Mouse (Mus musculus) kidney, postnatal 0 days (tissue): ENCODE measurements around the gene Tmem170b. TPM values are rescaled to one million over a fixed set of nuclear protein-coding genes. Genes with fewer than 3 reads are reported as not detected.
A peak's percentile ranks its signal among the peaks of the same experiment; 100 is the strongest.

Experiments
- ATAC-seq: fragments of 200-750 bp; cut with Nextera tagmentation; replicated peaks from 2 replicates; pipeline ENCODE4 v1.8.0; 2017; ENCODE audit warnings: low read depth, moderate number of reproducible peaks, moderate TSS enrichment, moderate library complexity; ENCODE audit not compliant: low FRiP score
- DNase-seq: peaks from one replicate; pipeline ENCODE4 v3.0.0-alpha.2; 2016; ENCODE audit warnings: low spot score
- H3K27ac ChIP-seq: fragments of 300-500 bp; sonication (generic); 2 replicates; pipeline ENCODE4 v1.5.1; 2014; ENCODE audit warnings: mild to moderate bottlenecking
- H3K27me3 ChIP-seq: fragments of 300-500 bp; sonication (generic); 2 replicates; pipeline ENCODE4 v1.6.1; 2014; ENCODE audit warnings: low read length, mixed read lengths; ENCODE audit not compliant: insufficient read depth
- H3K36me3 ChIP-seq: fragments of 300-500 bp; sonication (generic); 2 replicates; pipeline ENCODE4 v1.6.1; 2014; ENCODE audit warnings: low read length, mixed read lengths; ENCODE audit not compliant: insufficient read depth
- H3K4me1 ChIP-seq: fragments of 300-500 bp; sonication (generic); replicated peaks from 2 replicates; pipeline ENCODE4 v1.6.1; 2014; ENCODE audit warnings: antibody characterized with exemption, low read length, mixed read lengths; ENCODE audit not compliant: insufficient read depth
- H3K4me2 ChIP-seq: fragments of 300-500 bp; sonication (generic); 2 replicates; pipeline ENCODE4 v1.6.1; 2014; ENCODE audit warnings: mild to moderate bottlenecking, low read length, moderate library complexity, mixed read lengths
- H3K4me3 ChIP-seq: fragments of 300-500 bp; sonication (generic); replicated peaks from 2 replicates; pipeline ENCODE4 v1.5.1; 2014; ENCODE audit warnings: low read depth, low read length
- H3K9ac ChIP-seq: fragments of 300-500 bp; sonication (generic); 2 replicates; pipeline ENCODE4 v1.6.1; 2014; ENCODE audit warnings: low read depth, low read length
- H3K9me3 ChIP-seq: fragments of 300-500 bp; sonication (generic); replicated peaks from 2 replicates; pipeline ENCODE4 v1.6.1; 2016; ENCODE audit warnings: low read length, inconsistent platforms, mixed read lengths
- CTCF ChIP-seq: IDR thresholded peaks from 2 replicates; pipeline ENCODE4 v1.5.1; 2016; ENCODE audit warnings: antibody characterized with exemption, low read depth, mild to moderate bottlenecking, moderate library complexity
- WGBS: fragments of 180-500 bp; shearing (Covaris S2); extraction: QIAGEN DNeasy Blood & Tissue Kit; methylation state at CpG from one replicate; pipeline ENCODE4 v1.1.7; 2014; 5-methylcytosine and 5-hydroxymethylcytosine counted together
- polyA plus RNA-seq: library from polyadenylated mRNA; unstranded; fragments of >200 nt; fragmentation: Nextera tagmentation; extraction: Ambion mirVana; gene quantifications from 2 replicates; pipeline ENCODE4 v1.2.1, GENCODE M21; 2015

The Tmem170b gene
- 6.8 and 7.0 TPM in 2 replicates for polyA plus RNA-seq

DNA sequence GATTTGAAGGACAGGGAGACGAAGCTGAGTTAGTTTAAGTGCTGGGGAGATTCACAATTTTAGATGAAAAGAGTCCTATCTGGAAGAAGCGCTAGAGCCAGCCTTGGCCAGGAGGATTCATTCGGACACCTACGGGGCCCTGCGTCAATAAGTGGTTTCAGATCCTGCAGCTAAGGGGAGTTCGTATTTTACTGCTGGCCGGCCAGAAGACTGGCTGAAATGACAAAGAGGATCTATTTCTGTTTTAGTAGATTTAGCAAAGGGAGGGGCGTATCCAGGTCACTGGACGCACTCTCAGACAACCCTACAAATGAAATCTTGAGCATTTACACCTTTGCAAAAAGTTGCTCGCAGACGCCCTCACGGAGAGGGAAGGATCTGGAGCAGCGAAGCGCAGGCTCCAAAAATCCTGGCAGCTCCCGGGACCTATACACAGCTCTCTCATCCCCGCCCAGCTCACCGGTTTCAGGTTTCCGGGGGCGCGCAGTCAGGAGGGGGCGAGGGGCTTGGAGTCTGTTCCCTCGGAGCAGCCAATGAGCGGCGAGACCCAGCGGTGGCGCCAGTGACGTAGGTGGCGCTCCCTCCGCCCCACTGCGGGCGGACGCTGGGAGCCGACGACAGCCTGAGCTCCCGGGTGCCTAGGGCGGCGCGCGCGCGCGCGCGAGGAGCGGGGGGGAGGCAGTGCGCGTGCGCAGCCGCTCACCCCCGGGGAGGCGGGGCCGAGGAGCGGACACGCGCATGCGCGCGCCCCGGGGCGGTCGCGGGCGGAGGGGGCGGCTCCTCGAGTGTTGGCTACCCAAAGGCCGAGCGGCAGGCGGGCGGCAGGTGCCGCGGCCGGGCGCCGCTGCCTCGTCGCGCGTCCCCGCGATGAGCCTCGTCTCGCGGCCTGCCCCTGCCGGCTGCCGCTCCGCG lies at the start of gene Tmem170b:
TSS of gene Tmem170b (plus strand) at position 809 of the 912 bp plus-strand sequence.
- Histone ChIP-seq H3K36me3 (no peaks in the 10 kb centered on the region), H3K9ac (peak within 1 kb of the TSS; percentile 95), H3K27me3 (no peaks in the 10 kb centered on the region), H3K9me3 (no peaks in the 10 kb centered on the region), H3K4me1 (no peaks in the 10 kb centered on the region), H3K4me2 (peak within 1 kb of the TSS; percentile 74), H3K4me3 (peak within 1 kb of the TSS; percentile 96), H3K27ac (peak within 1 kb of the TSS; percentile 79)
- DNase-seq (peak; percentile 98), ATAC-seq (peak; percentile 99)
- TF ChIP-seq CTCF = 0 out of 2 replicates have a peak, but pooled peaks have one; percentile 7
- WGBS = 1% methylated on average over 57 of the region's 87 CpGs

DNA sequence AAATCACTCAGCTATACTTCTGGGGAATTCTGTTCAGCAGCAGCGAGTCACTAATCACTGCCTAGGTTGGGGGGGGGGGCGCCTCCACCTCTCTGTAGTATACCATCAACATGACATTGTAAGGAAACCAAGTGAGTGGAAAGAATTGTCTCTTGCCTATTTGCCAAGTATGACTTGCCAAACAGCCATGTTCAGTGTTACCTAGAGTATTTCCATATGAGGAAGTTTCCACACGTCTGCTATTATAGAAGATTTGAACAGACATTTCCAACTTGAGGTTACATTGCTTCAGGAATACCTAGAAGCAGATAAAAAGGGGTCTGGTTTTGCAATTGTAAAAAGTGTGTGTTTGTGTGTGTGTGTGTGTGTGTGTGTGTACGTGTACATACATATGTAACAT lies 44.7 kb upstream of the Tmem170b start:
- DNase-seq (no peak), ATAC-seq (no peak)
- no peak overlapping the region for H3K27ac ChIP-seq
- H3K4me2 ChIP-seq = no peak overlapping the region
- 84% methylated on average over 4 of the region's 4 CpGs for WGBS
- no peaks in the 10 kb centered on the region for H3K4me1 ChIP-seq
- H3K4me3 ChIP-seq = no peak overlapping the region
- no peak overlapping the region for H3K9ac ChIP-seq
- H3K36me3 ChIP-seq = no peaks in the 10 kb centered on the region
- H3K27me3 ChIP-seq = no peaks in the 10 kb centered on the region
- no peak for TF ChIP-seq CTCF
- H3K9me3 ChIP-seq = no peaks in the 10 kb centered on the region

DNA sequence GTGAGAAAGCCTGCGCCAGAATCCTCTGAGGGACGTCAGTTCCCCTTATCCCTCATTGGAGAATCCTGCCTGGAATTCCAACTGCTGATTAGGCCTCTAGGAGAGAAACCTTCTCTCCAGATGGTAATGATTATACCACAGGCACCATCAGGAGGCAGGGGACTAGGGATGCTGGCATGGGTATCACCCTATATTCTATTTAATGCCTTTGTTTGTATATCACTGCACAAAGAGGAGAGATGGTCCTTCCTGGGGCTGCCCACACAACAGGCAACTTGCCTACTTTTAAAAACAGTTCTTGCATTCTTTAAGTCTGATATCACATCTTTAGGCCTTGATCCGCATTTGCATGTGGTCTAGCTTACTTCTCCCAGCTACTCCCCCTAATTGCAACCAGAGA lies 37.3 kb upstream of the Tmem170b start:
- ATAC-seq (no peak), DNase-seq (no peak)
- Histone ChIP-seq H3K9ac (no peak overlapping the region), H3K36me3 (no peaks in the 10 kb centered on the region), H3K27me3 (no peaks in the 10 kb centered on the region), H3K27ac (no peak overlapping the region), H3K4me3 (no peak overlapping the region), H3K4me2 (no peak overlapping the region), H3K9me3 (no peaks in the 10 kb centered on the region), H3K4me1 (no peaks in the 10 kb centered on the region)
- WGBS = 81% methylated on average over 3 of the region's 3 CpGs
- TF ChIP-seq CTCF = no peak

DNA sequence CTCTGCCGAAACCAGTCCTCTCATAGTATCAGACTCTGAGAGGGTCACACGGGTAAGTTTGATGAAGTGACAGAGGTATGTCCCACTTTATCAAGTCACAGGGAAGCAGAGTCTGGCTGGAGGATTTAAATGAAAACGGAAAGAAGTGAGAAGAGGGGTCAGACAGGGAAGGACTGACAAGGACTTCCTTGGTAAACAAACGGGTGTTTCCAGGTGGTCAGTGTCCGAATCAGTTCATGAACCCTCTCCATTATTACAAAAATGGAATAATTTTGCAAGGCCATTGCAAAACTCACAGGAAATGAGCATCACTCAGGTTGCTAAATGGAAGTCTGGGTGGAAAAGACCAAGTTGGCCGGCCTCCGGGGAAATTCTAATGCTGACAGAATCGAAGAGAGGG lies 36.8 kb upstream of the Tmem170b start:
- no peak for DNase-seq
- no peak for ATAC-seq

DNA sequence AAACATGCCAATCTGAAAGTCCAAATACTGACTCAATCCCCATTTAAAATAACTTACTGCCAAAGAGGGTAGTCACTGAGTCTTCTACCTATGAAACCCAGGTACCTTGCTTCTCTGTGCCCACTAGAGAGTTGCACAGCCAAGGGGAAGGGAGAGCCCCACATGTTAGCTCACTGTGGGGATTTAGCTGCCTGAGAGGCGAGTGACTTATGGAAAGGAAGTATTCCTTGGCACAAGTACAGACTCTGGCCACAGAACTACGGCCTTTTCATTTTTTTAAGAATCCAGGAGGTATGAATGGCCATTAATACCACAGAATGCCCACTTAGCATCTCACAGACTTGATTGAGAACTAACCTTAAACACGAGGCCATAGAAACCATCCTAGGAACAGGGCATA lies 35.9 kb upstream of the Tmem170b start:
- no peak overlapping the region for H3K4me3 ChIP-seq
- H3K9me3 ChIP-seq = no peaks in the 10 kb centered on the region
- ATAC-seq (no peak), DNase-seq (no peak)
- no peaks in the 10 kb centered on the region for H3K27me3 ChIP-seq
- no peaks in the 10 kb centered on the region for H3K4me1 ChIP-seq
- H3K4me2 ChIP-seq = no peak overlapping the region
- no peaks in the 10 kb centered on the region for H3K36me3 ChIP-seq
- TF ChIP-seq CTCF = no peak
- 71% methylated on average over 3 of the region's 3 CpGs for WGBS
- H3K27ac ChIP-seq = no peak overlapping the region
- no peak overlapping the region for H3K9ac ChIP-seq

More for the DNA sequence above, 36.8 kb upstream of the Tmem170b start:
- no peaks in the 10 kb centered on the region for H3K36me3 ChIP-seq
- TF ChIP-seq CTCF = no peak
- no peak overlapping the region for H3K4me2 ChIP-seq
- no peak overlapping the region for H3K27ac ChIP-seq
- H3K4me3 ChIP-seq = no peak overlapping the region
- no peaks in the 10 kb centered on the region for H3K9me3 ChIP-seq
- no peaks in the 10 kb centered on the region for H3K4me1 ChIP-seq
- 83% methylated on average over 8 of the region's 8 CpGs for WGBS
- H3K9ac ChIP-seq = no peak overlapping the region
- H3K27me3 ChIP-seq = no peaks in the 10 kb centered on the region

DNA sequence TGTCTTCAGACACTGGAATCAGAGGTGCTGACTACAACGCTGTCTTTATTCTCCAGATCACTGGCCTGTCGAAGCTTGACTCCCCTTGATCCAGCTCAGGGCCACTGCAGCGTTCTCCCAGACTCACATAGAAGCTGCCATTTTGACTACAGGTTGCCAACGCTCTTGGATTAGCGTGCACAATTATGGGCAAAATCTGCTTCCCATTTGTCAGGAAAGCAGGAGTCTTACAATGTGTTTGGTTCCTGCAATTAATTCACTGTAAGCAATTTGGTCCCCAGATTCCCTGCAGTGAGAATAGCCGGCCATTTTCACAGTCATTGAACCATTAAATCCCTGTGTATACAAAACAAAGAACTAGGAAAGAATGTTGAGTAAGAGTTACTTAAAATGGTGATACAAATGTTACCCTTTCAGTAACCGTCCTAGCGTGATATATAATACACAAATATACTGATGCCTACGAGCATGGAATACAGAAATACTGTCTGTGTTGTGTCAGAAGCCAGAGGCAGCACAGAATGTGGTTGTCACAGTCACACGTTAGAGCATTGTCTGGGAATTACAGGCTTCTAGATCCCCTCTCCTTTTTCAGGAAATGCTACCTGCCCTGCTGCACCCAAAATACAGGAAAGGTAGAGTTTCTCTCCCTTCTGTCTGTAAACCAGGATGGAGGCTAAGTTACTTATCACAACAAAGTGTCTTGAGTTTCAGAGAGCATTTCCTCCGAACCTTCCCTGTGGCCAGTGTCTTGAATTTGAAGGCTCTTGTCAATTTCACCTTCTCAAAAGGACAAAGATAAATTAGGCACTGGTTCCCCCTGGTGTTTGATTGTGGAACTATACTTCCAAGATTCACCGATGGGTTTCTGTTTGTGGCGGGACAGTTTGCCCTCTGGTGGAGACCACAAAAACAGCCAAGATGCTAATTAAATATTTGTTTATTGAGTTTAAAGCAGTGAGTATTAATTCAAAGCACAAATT lies 34.0 kb upstream of the Tmem170b start:
- Histone ChIP-seq H3K9me3 (no peaks in the 10 kb centered on the region), H3K4me1 (no peaks in the 10 kb centered on the region), H3K27me3 (no peaks in the 10 kb centered on the region), H3K9ac (no peak overlapping the region), H3K27ac (no peak overlapping the region), H3K4me3 (no peak overlapping the region), H3K36me3 (no peaks in the 10 kb centered on the region), H3K4me2 (no peak overlapping the region)
- no peak for ATAC-seq
- TF ChIP-seq CTCF = peak; percentile 100
- DNase-seq = peak; percentile 93
- WGBS = 41% methylated on average over 13 of the region's 13 CpGs
